Mouse (Mus musculus) megakaryocyte, adult 5-6 weeks (primary cell): ENCODE results near the gene Gm36028. TPM values are rescaled to one million over a fixed set of nuclear protein-coding genes. Genes with fewer than 3 reads are reported as not detected.

Source experiments
- ATAC-seq: 2 replicates; pipeline ENCODE4 v1.8.0; 2016; ENCODE audit warnings: mild to moderate bottlenecking, inconsistent platforms; ENCODE audit not compliant: poor library complexity, severe bottlenecking
- total RNA-seq, 2 experiments: library from RNA; stranded (forward) in 1 of 2; stranded (reverse) in 1 of 2; fragments of 153-499, 151-499 nt in 1 of 2; fragments of 221-1000, 200-1000 nt in 1 of 2; gene quantifications; 2 replicates each; pipeline versions ENCODE4 v1.2.3 to v1.2.4; 2015 to 2017

The Gm36028 gene
- total RNA-seq, 2 experiments from 2014 or later, result not detected

- ATAC-seq, result no peak
These were observed 48.5 kb downstream of the Gm36028 start for GRCm38 (mm10) chr16:37812474-37812886.

- ATAC-seq, result no peak
These were observed 49.1 kb downstream of the Gm36028 start for GRCm38 (mm10) chr16:37811874-37812273.

GRCm38 (mm10) chr16:37809623-37809992 is 51.3 kb downstream of the Gm36028 start:
- no peak for ATAC-seq

GRCm38 (mm10) chr16:37808866-37809622 is 51.9 kb downstream of the Gm36028 start:
- no peak for ATAC-seq

- no peak for ATAC-seq
These were observed 53.7 kb downstream of the Gm36028 start for GRCm38 (mm10) chr16:37807269-37807668.

- no peak for ATAC-seq
These were observed 55.0 kb downstream of the Gm36028 start for GRCm38 (mm10) chr16:37805746-37806495.

- ATAC-seq, result no peak
These were observed 57.5 kb downstream of the Gm36028 start for GRCm38 (mm10) chr16:37803387-37803950.

GRCm38 (mm10) chr16:37802686-37803295 is 58.2 kb downstream of the Gm36028 start:
- no peak for ATAC-seq

- ATAC-seq, result peak; percentile 72
These were observed 59.8 kb downstream of the Gm36028 start for GRCm38 (mm10) chr16:37801097-37801496.

Other genes with a start within 250 kb of the Gm36028 start
- gene Ndufb4, start 206.7 kb downstream of the Gm36028 start, total RNA-seq (2015), result 35.2 and 58.3 TPM in 2 replicates
- gene Ndufb4, start 206.7 kb downstream of the Gm36028 start, total RNA-seq (2017), result 11.5 TPM in 2 replicates
- gene Fstl1, start 84.3 kb downstream of the Gm36028 start, total RNA-seq (2015), result 0.16 and 1.1 TPM in 2 replicates
- 0.44 and 0.89 TPM in 2 replicates for gene Fstl1, start 84.3 kb downstream of the Gm36028 start, total RNA-seq (2017)
- gene Lrrc58, start 7.2 kb upstream of the Gm36028 start, total RNA-seq (2015), result 33.6 and 38.4 TPM in 2 replicates
- 23.0 and 27.4 TPM in 2 replicates for gene Lrrc58, start 7.2 kb upstream of the Gm36028 start, total RNA-seq (2017)
- gene Gpr156, start 55.4 kb upstream of the Gm36028 start, total RNA-seq (2015), result not detected in 2 replicates
- not detected in 2 replicates for gene Gpr156, start 55.4 kb upstream of the Gm36028 start, total RNA-seq (2017)
- 64.2 and 73.2 TPM in 2 replicates for gene Gsk3b, start 227.9 kb upstream of the Gm36028 start, total RNA-seq (2015)
- 34.2 and 34.5 TPM in 2 replicates for gene Gsk3b, start 227.9 kb upstream of the Gm36028 start, total RNA-seq (2017)